Mouse (Mus musculus) cerebellum, adult 2 months (tissue): ENCODE data around the gene Smoc1.

Experiments
- CTCF ChIP-seq: fragments of 200-500 bp; IDR thresholded peaks from 2 replicates; pipeline ENCODE4 v1.5.1; 2011; ENCODE audit warnings: low read depth, mild to moderate bottlenecking, control low read depth, low read length, moderate library complexity, borderline replicate concordance; ENCODE audit not compliant: insufficient read depth
- POLR2A ChIP-seq: fragments of 200-500 bp; IDR thresholded peaks from 2 replicates; pipeline ENCODE4 v1.6.1; 2011; ENCODE audit warnings: low read length, control low read depth, borderline replicate concordance; ENCODE audit not compliant: insufficient read depth

GRCm38 (mm10) chr12:81186668-81187067 is 160.1 kb downstream of the Smoc1 start:
- TF ChIP-seq CTCF = no peak
- TF ChIP-seq POLR2A = no peak
